Mouse (Mus musculus): Measurements from ENCODE around the gene Irf7.

DNA sequence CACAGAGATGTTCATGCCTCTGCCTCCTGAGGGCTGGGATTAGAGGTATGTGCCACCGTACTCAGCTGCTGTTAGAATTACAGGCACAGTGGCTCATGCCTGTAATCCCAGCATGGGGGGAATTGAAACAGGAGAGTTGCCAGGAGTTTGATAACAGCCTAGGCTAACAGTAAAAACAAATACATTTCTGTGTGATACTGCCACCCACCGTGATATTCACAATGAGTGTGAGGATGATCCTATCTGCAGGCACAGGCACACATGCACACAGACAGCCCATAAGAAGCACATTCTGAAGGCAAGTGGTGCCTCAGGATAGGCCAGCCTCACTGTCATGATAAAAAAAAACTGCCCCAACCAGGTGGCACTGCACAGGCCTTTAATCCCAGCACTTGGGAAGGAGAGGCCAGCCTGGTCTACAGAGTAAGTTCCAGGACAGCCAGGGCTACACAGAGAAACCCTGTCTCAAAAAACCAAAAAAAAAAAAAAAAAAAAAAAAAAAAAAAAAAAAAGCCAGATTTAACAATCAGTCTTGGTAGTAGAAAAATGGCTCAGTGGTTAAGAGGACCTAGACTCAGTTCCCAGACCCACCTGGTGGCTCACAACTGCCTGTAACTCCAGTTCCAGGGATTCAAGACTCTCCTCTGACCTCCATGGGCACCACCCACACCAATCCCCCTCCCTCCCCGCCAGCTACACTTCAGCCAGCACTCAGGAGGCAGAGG lies 31.8 kb upstream of the Irf7 start:
- no peak for TF ChIP-seq CTCF (IDR thresholded peaks at IDR 0.05; ENCODE audit: control insufficient read depth, insufficient read depth, low read length)
- TF ChIP-seq POLR2A (IDR thresholded peaks at IDR 0.05; ENCODE audit: borderline replicate concordance, control insufficient read depth, low read depth, low read length): no peak

Measured in bone marrow, adult 2 months (tissue).